Mouse (Mus musculus) C2C12 (cell line): ENCODE data around the gene Zbtb49.

ENCODE experiments used
- CEBPB ChIP-seq: IDR thresholded peaks from one replicate; pipeline ENCODE4 v1.6.1; 2011; ENCODE audit warnings: low read depth, mild to moderate bottlenecking, control low read depth, moderate library complexity
- CTCF ChIP-seq: IDR thresholded peaks from one replicate; pipeline ENCODE4 v1.5.1; 2011; ENCODE audit not compliant: control insufficient read depth, insufficient read depth, insufficient read length
- USF1 ChIP-seq: IDR thresholded peaks from one replicate; pipeline ENCODE4 v1.6.1; 2011; ENCODE audit warnings: low read depth, mild to moderate bottlenecking, control low read depth, moderate library complexity

DNA sequence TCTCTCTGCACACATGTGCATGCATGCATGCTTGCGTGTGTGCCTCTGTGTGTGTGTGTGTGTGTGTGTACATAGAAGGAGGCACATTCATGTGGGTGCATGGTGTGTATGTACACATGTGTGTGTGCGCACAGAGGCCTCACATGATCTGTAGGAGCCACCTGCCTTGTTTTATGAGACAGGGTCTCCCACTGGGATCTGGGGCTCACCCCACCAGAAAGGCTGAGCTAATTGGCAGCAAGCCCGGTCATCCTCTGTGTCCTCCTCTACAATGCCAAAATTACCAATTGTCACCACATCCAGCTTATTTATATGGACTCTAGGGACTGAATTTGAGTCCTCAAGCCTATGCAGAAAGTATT, 21.2 kb upstream of the Zbtb49 start:
- no peak for TF ChIP-seq CTCF
- no peak for TF ChIP-seq USF1
- TF ChIP-seq CEBPB: no peak
